In genomic region chr14:123202313-123202712, GRCm38 (mm10) we compare ENCODE assay signal across 11 mouse cellular contexts.
A peak's percentile ranks its signal among the peaks of the same experiment; 100 is the strongest.
DNase-seq lines count a peak whose midpoint lies in the region; ATAC-seq and TF ChIP-seq lines count a peak whose summit lies in the region.
"Had no signal": no experiment of that assay in that cellular context is flagged by ENCODE, and none has a peak within 500 bp of the region (broad histone marks: within the 10 kb centered on the region; RNA-seq: fewer than 3 reads in every experiment).

No protein-coding gene starts in this region.

- TF ChIP-seq CTCF in MEL (IDR thresholded peaks at IDR 0.05 in 2 of 3, conservative IDR thresholded peaks at IDR 0.05 in 1 of 3; ENCODE audit: control insufficient read depth in 1 of 3, insufficient read depth in 1 of 3, low read depth in 2 of 3, low read length in 3 of 3, poor library complexity in 1 of 3, severe bottlenecking in 1 of 3), result no peak

- no peak for ATAC-seq in kidney, embryonic 15.5 days (replicated peaks; ENCODE audit: low FRiP score)
- no peak for ATAC-seq in intestine, embryonic 16.5 days
- ATAC-seq: activated CD4-positive, CD25-positive, alpha-beta regulatory T cell, adult 4 months had no signal

- no peak overlapping the region for H3K9ac ChIP-seq in kidney, embryonic 15.5 days
- H3K9ac ChIP-seq in MEL (ENCODE audit: control insufficient read depth, low read depth, low read length, poor library complexity, severe bottlenecking), result peak overlapping the region; percentile 17; the same call in 1 of the 2 replicates
- H3K9ac ChIP-seq in intestine, embryonic 16.5 days (ENCODE audit: low read depth, low read length), result no peak overlapping the region

- no peak for TF ChIP-seq EP300 in MEL (IDR thresholded peaks at IDR 0.05; ENCODE audit: low read depth in 1 of 2, low read length in 2 of 2)

- H3K27ac ChIP-seq in kidney, embryonic 15.5 days, result 0 out of 2 replicates have a peak overlapping the region, but pooled peaks have one; percentile 20
- H3K27ac ChIP-seq in MEL (ENCODE audit: control insufficient read depth, low read depth, low read length), result no peak overlapping the region
- H3K27ac ChIP-seq in intestine, embryonic 16.5 days (ENCODE audit: low read length), result no peak overlapping the region
- H3K27ac ChIP-seq: heart, adult 2 months had no signal

- no peaks in the 10 kb centered on the region for H3K9me3 ChIP-seq in kidney, embryonic 15.5 days (replicated peaks)
- no peaks in the 10 kb centered on the region for H3K9me3 ChIP-seq in MEL (replicated peaks; ENCODE audit: insufficient read depth, low read length)
- no peaks in the 10 kb centered on the region for H3K9me3 ChIP-seq in intestine, embryonic 16.5 days (ENCODE audit: control insufficient read depth, low read length)

- 48% methylated on average over 4 of the region's 4 CpGs for WGBS in kidney, embryonic 15.5 days
- WGBS in intestine, embryonic 16.5 days, result 49% methylated on average over 4 of the region's 4 CpGs

- no peaks in the 10 kb centered on the region for H3K27me3 ChIP-seq in kidney, embryonic 15.5 days
- no peaks in the 10 kb centered on the region; a peak in 1 of 4 replicates for H3K27me3 ChIP-seq in MEL (ENCODE audit: control insufficient read depth in 1 of 2, insufficient read depth in 2 of 2, low read length in 2 of 2)
- H3K27me3 ChIP-seq in intestine, embryonic 16.5 days (replicated peaks; ENCODE audit: control insufficient read depth, insufficient read depth, low read length), result no peaks in the 10 kb centered on the region

- H3K79me2 ChIP-seq in MEL (ENCODE audit: control insufficient read depth, insufficient read depth, low read length, poor library complexity), result no peaks in the 10 kb centered on the region

- TF ChIP-seq POLR2A in MEL (IDR thresholded peaks at IDR 0.05; ENCODE audit: control insufficient read depth in 1 of 2, insufficient read depth in 1 of 2, low read depth in 1 of 2, low read length in 2 of 2, poor library complexity in 1 of 2), result no peak

- H3K4me2 ChIP-seq in kidney, embryonic 15.5 days, result peak overlapping the region; percentile 34; the same call in 1 of the 2 replicates
- 0 out of 2 replicates have a peak overlapping the region, but pooled peaks have one; percentile 21 for H3K4me2 ChIP-seq in intestine, embryonic 16.5 days (ENCODE audit: low read depth, low read length)
- H3K4me2 ChIP-seq: liver, embryonic 11.5 days had no signal

- no peaks in the 10 kb centered on the region for H3K36me3 ChIP-seq in kidney, embryonic 15.5 days
- peaks cover 0 to 6% of the 10 kb centered on the region in 2 experiments; a peak in 2 of 4 replicates for H3K36me3 ChIP-seq in MEL (ENCODE audit: control insufficient read depth in 1 of 2, insufficient read depth in 2 of 2, low read length in 2 of 2)
- H3K36me3 ChIP-seq in intestine, embryonic 16.5 days (ENCODE audit: control insufficient read depth, insufficient read depth, low read length), result no peaks in the 10 kb centered on the region

- H3K4me3 ChIP-seq in kidney, embryonic 15.5 days (replicated peaks), result no peak overlapping the region
- peak overlapping the region; percentile 23 to 57 for H3K4me3 ChIP-seq in MEL (ENCODE audit: control insufficient read depth in 1 of 2, insufficient read depth in 1 of 2, low read depth in 2 of 2, low read length in 2 of 2)
- H3K4me3 ChIP-seq in intestine, embryonic 16.5 days (ENCODE audit: low read length), result no peak overlapping the region
- H3K4me3 ChIP-seq: heart, adult 2 months had no signal

- DNase-seq in cerebellum, postnatal 14 days, result peak; percentile 47 to 62
- DNase-seq in cerebellum, adult 11-12 months, result no peak
- DNase-seq in kidney, postnatal 14 days, result no peak
- peak; percentile 34 for DNase-seq in MEL (ENCODE audit: low read depth, low spot score)
- no peak for DNase-seq in testis, postnatal 10 days (ENCODE audit: low spot score)
- no peak for DNase-seq in embryo, embryonic 10.5 days (ENCODE audit: low spot score)

- peaks cover 3% of the 10 kb centered on the region; the same call in 1 of the 2 replicates for H3K4me1 ChIP-seq in kidney, embryonic 15.5 days
- H3K4me1 ChIP-seq in MEL (ENCODE audit: control insufficient read depth in 1 of 2, insufficient read depth in 2 of 2, low read length in 2 of 2), result peaks cover 2 to 16% of the 10 kb centered on the region in 2 experiments; a peak in 3 of 4 replicates
- no peaks in the 10 kb centered on the region for H3K4me1 ChIP-seq in intestine, embryonic 16.5 days (ENCODE audit: control insufficient read depth, insufficient read depth, low read length)

- TF ChIP-seq RAD21 in MEL (IDR thresholded peaks at IDR 0.05; ENCODE audit: low read depth, low read length), result no peak

TF ChIP-seq in MEL, 35 proteins besides CTCF, POLR2A, EP300 and RAD21:
- TF ChIP-seq TAL1 (IDR thresholded peaks at IDR 0.05; ENCODE audit: low read length) (no peak), CHD2 (IDR thresholded peaks at IDR 0.05; ENCODE audit: low read length) (no peak), ELF1 (IDR thresholded peaks at IDR 0.05; ENCODE audit: low read depth, low read length) (no peak), GABPA (IDR thresholded peaks at IDR 0.05; ENCODE audit: low read depth, low read length) (no peak), MYC (IDR thresholded peaks at IDR 0.05; ENCODE audit: low read depth, low read length) (no peak), RCOR1 (IDR thresholded peaks at IDR 0.05; ENCODE audit: low read depth, low read length) (no peak), UBTF (IDR thresholded peaks at IDR 0.05; ENCODE audit: borderline replicate concordance, insufficient read depth, low read depth, low read length) (no peak), POLR2AphosphoS2 (IDR thresholded peaks at IDR 0.05; ENCODE audit: low read length) (no peak), POLR2AphosphoS5 (IDR thresholded peaks at IDR 0.05; ENCODE audit: borderline replicate concordance, low read depth, low read length) (no peak), KAT2A (conservative IDR thresholded peaks at IDR 0.05; ENCODE audit: low read depth, low read length) (no peak), MAFK (IDR thresholded peaks at IDR 0.05; ENCODE audit: borderline replicate concordance, low read depth, low read length) (no peak), MAX (IDR thresholded peaks at IDR 0.05; ENCODE audit: low read length) (no peak), ZNF384 (IDR thresholded peaks at IDR 0.05; ENCODE audit: low read depth, low read length) (no peak), ETS1 (IDR thresholded peaks at IDR 0.05; ENCODE audit: low read depth, low read length) (no peak)

Comparison
In these comparisons a context has a peak if more than half of its experiments do, and no peak if none do; other contexts are left out.
1. DNase-seq: peak in cerebellum, postnatal 14 days (2 of 2) and MEL (single experiment); none in cerebellum, adult 11-12 months (single experiment), kidney, postnatal 14 days (single experiment), testis, postnatal 10 days (single experiment) and embryo, embryonic 10.5 days (single experiment).
2. H3K4me3 ChIP-seq: peak in MEL (2 of 2); none in kidney, embryonic 15.5 days (single experiment) and intestine, embryonic 16.5 days (single experiment).